Mouse (Mus musculus) olfactory bulb, adult 2 months (tissue): ENCODE data around the gene Gpx6.

ENCODE experiments used
- CTCF ChIP-seq: fragments of 200-500 bp; IDR thresholded peaks from 2 replicates; pipeline ENCODE4 v1.5.1; 2012; ENCODE audit warnings: low read depth, mild to moderate bottlenecking, low read length, moderate library complexity; ENCODE audit not compliant: insufficient read depth
- POLR2A ChIP-seq: fragments of 200-500 bp; IDR thresholded peaks from 2 replicates; pipeline ENCODE4 v1.6.1; 2012; ENCODE audit warnings: mild to moderate bottlenecking, low read depth, low read length, moderate library complexity; ENCODE audit not compliant: insufficient read depth

DNA sequence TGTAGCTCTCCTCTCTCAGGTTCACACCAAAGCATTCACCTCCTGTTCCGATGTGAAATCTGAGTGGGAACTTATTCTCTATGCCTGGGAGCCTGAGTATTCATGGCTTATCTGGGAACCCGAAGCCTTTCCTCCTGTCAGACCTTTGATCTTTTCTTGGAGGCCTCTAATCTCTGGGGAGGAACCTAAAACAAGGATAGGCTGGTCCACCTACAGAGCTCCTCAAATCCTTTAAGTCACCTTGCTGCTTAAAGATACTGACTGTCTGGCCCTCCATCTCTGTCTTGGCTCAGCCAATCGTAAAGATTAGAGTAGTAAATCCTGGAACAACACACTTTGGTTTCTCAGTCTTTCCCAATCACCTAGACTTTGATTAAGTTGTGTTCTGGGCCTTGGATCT is 13.4 kb upstream of the Gpx6 start:
- no peak for TF ChIP-seq CTCF
- TF ChIP-seq POLR2A: no peak
